Mouse (Mus musculus) midbrain, embryonic 14.5 days (tissue): ENCODE data around the gene Necab3. TPM values are rescaled to one million over a fixed set of nuclear protein-coding genes. Genes with fewer than 3 reads are reported as not detected.

Experiments used
- ATAC-seq: fragments of 200-750 bp; cut with Nextera tagmentation; 2 replicates; pipeline ENCODE4 v1.8.0; 2017; ENCODE audit warnings: moderate number of reproducible peaks, moderate library complexity; ENCODE audit not compliant: low FRiP score, low TSS enrichment
- DNase-seq: peaks from one replicate; pipeline ENCODE4 v3.0.0-alpha.2; 2015
- H3K27ac ChIP-seq: fragments of 300-500 bp; sonication (generic); replicated peaks from 2 replicates; pipeline ENCODE4 v1.5.1; 2014; ENCODE audit warnings: mild to moderate bottlenecking, low read depth, low read length, moderate library complexity
- H3K27me3 ChIP-seq: fragments of 300-500 bp; sonication (generic); 2 replicates; pipeline ENCODE4 v1.6.1; 2014; ENCODE audit warnings: low read length, control low read depth, mixed read lengths; ENCODE audit not compliant: control insufficient read depth, insufficient read depth
- H3K36me3 ChIP-seq: fragments of 300-500 bp; sonication (generic); 2 replicates; pipeline ENCODE4 v1.6.1; 2014; ENCODE audit warnings: low read length, control low read depth; ENCODE audit not compliant: control insufficient read depth, insufficient read depth
- H3K4me1 ChIP-seq: fragments of 300-500 bp; sonication (generic); 2 replicates; pipeline ENCODE4 v1.6.1; 2014; ENCODE audit warnings: mild to moderate bottlenecking, antibody characterized with exemption, low read length, control low read depth; ENCODE audit not compliant: control insufficient read depth, insufficient read depth
- H3K4me2 ChIP-seq: fragments of 300-500 bp; sonication (generic); 2 replicates; pipeline ENCODE4 v1.6.1; 2014; ENCODE audit warnings: mild to moderate bottlenecking, low read length, moderate library complexity
- H3K4me3 ChIP-seq: fragments of 300-500 bp; sonication (generic); replicated peaks from 2 replicates; pipeline ENCODE4 v1.5.1; 2014; ENCODE audit warnings: low read depth, low read length
- H3K9ac ChIP-seq: fragments of 300-500 bp; sonication (generic); replicated peaks from 2 replicates; pipeline ENCODE4 v1.6.1; 2014; ENCODE audit warnings: mild to moderate bottlenecking, low read length, moderate library complexity
- H3K9me3 ChIP-seq: fragments of 300-500 bp; sonication (generic); 2 replicates; pipeline ENCODE4 v1.6.1; 2016; ENCODE audit warnings: low read length, control low read depth, mixed read lengths; ENCODE audit not compliant: control insufficient read depth
- WGBS: fragments of 180-500 bp; shearing (Covaris S2); extraction: QIAGEN DNeasy Blood & Tissue Kit; methylation state at CpG from one replicate; pipeline ENCODE4 v1.1.7; 2014; 5-methylcytosine and 5-hydroxymethylcytosine counted together
- polyA plus RNA-seq: library from polyadenylated mRNA; unstranded; fragments of >200 nt; fragmentation: Nextera tagmentation; extraction: Ambion mirVana; gene quantifications from 2 replicates; pipeline ENCODE4 v1.2.1, GENCODE M21; 2014

Necab3 gene
- polyA plus RNA-seq, 1 experiment from 2014 or later: 15.1 TPM

GRCm38 (mm10) chr2:154580586-154580985, 21.9 kb upstream of the Necab3 start:
- WGBS: 77% methylated on average over 8 of the region's 8 CpGs
- no peak overlapping the region for H3K27ac ChIP-seq
- H3K4me1 ChIP-seq: peaks cover 20% of the 10 kb centered on the region
- no peak for DNase-seq
- no peaks in the 10 kb centered on the region for H3K27me3 ChIP-seq
- no peak overlapping the region for H3K4me2 ChIP-seq
- ATAC-seq: no peak
- no peaks in the 10 kb centered on the region for H3K9me3 ChIP-seq
- no peak overlapping the region for H3K4me3 ChIP-seq
- H3K9ac ChIP-seq: no peak overlapping the region
- H3K36me3 ChIP-seq: no peaks in the 10 kb centered on the region

- no peaks in the 10 kb centered on the region for H3K36me3 ChIP-seq
- H3K4me3 ChIP-seq: no peak overlapping the region
- peaks cover 12% of the 10 kb centered on the region for H3K4me1 ChIP-seq
- WGBS: 38% methylated on average over 6 of the region's 6 CpGs
- peak; percentile 58 for ATAC-seq
- no peak overlapping the region for H3K9ac ChIP-seq
- no peaks in the 10 kb centered on the region for H3K27me3 ChIP-seq
- no peaks in the 10 kb centered on the region for H3K9me3 ChIP-seq
- DNase-seq: no peak
- H3K4me2 ChIP-seq: no peak overlapping the region
- H3K27ac ChIP-seq: peak overlapping the region; percentile 68
Observed at GRCm38 (mm10) chr2:154577744-154578067, 19.0 kb upstream of the Necab3 start.

GRCm38 (mm10) chr2:154576876-154577743, 18.4 kb upstream of the Necab3 start:
- Histone ChIP-seq H3K9ac (no peak overlapping the region; the same call in 1 of the 2 replicates), H3K27ac (peak overlapping the region; percentile 73), H3K9me3 (no peaks in the 10 kb centered on the region), H3K36me3 (no peaks in the 10 kb centered on the region), H3K4me2 (no peak overlapping the region), H3K27me3 (no peaks in the 10 kb centered on the region), H3K4me3 (no peak overlapping the region), H3K4me1 (peaks cover 12% of the 10 kb centered on the region)
- WGBS: 12% methylated on average over 12 of the region's 12 CpGs
- DNase-seq (peak; percentile 71), ATAC-seq (peak; percentile 82)

- 0 out of 2 replicates have a peak overlapping the region, but pooled peaks have one; percentile 5 for H3K27ac ChIP-seq
- H3K4me2 ChIP-seq: no peak overlapping the region
- H3K9me3 ChIP-seq: no peaks in the 10 kb centered on the region
- 33% methylated on average over 7 of the region's 7 CpGs for WGBS
- no peaks in the 10 kb centered on the region for H3K27me3 ChIP-seq
- H3K4me1 ChIP-seq: peaks cover 12% of the 10 kb centered on the region
- no peak for ATAC-seq
- no peak overlapping the region for H3K9ac ChIP-seq
- H3K4me3 ChIP-seq: no peak overlapping the region
- H3K36me3 ChIP-seq: no peaks in the 10 kb centered on the region
- DNase-seq: no peak
Observed at GRCm38 (mm10) chr2:154574271-154574670, 15.6 kb upstream of the Necab3 start.

GRCm38 (mm10) chr2:154572996-154573395, 14.3 kb upstream of the Necab3 start:
- H3K9me3 ChIP-seq: no peaks in the 10 kb centered on the region
- ATAC-seq (no peak), DNase-seq (no peak)
- no peak overlapping the region for H3K9ac ChIP-seq
- WGBS: 74% methylated on average over 3 of the region's 3 CpGs
- no peak overlapping the region for H3K27ac ChIP-seq
- no peak overlapping the region for H3K4me2 ChIP-seq
- no peaks in the 10 kb centered on the region for H3K27me3 ChIP-seq
- no peak overlapping the region for H3K4me3 ChIP-seq
- no peaks in the 10 kb centered on the region for H3K36me3 ChIP-seq
- H3K4me1 ChIP-seq: peaks cover 14% of the 10 kb centered on the region

GRCm38 (mm10) chr2:154571976-154572375, 13.3 kb upstream of the Necab3 start:
- no peaks in the 10 kb centered on the region for H3K27me3 ChIP-seq
- no peaks in the 10 kb centered on the region for H3K9me3 ChIP-seq
- no peak for DNase-seq
- no peak overlapping the region for H3K9ac ChIP-seq
- H3K27ac ChIP-seq: no peak overlapping the region
- H3K4me1 ChIP-seq: peaks cover 6% of the 10 kb centered on the region
- no peak overlapping the region for H3K4me3 ChIP-seq
- ATAC-seq: no peak
- no peaks in the 10 kb centered on the region for H3K36me3 ChIP-seq
- WGBS: 80% methylated on average over 8 of the region's 8 CpGs
- no peak overlapping the region for H3K4me2 ChIP-seq

GRCm38 (mm10) chr2:154571266-154571665, 12.6 kb upstream of the Necab3 start:
- WGBS: 87% methylated on average over 4 of the region's 4 CpGs
- H3K9ac ChIP-seq: no peak overlapping the region
- H3K27ac ChIP-seq: no peak overlapping the region
- no peaks in the 10 kb centered on the region for H3K9me3 ChIP-seq
- no peak overlapping the region for H3K4me2 ChIP-seq
- H3K4me1 ChIP-seq: peaks cover 7% of the 10 kb centered on the region; the same call in 1 of the 2 replicates
- no peak for DNase-seq
- H3K27me3 ChIP-seq: no peaks in the 10 kb centered on the region
- H3K4me3 ChIP-seq: no peak overlapping the region
- ATAC-seq: no peak
- no peaks in the 10 kb centered on the region for H3K36me3 ChIP-seq

GRCm38 (mm10) chr2:154570666-154571065, 12.0 kb upstream of the Necab3 start:
- Histone ChIP-seq H3K27ac (no peak overlapping the region), H3K27me3 (no peaks in the 10 kb centered on the region), H3K9ac (no peak overlapping the region), H3K36me3 (no peaks in the 10 kb centered on the region), H3K4me3 (no peak overlapping the region), H3K9me3 (no peaks in the 10 kb centered on the region), H3K4me1 (peaks cover 7% of the 10 kb centered on the region; the same call in 1 of the 2 replicates), H3K4me2 (peak overlapping the region; percentile 95)
- 74% methylated on average over 4 of the region's 4 CpGs for WGBS
- DNase-seq (no peak), ATAC-seq (no peak)

- ATAC-seq (peak; percentile 97), DNase-seq (peak; percentile 98)
- Histone ChIP-seq H3K9ac (peak within 1 kb of the TSS; percentile 48), H3K4me2 (peak within 1 kb of the TSS; percentile 95), H3K4me1 (peaks cover 7% of the 10 kb centered on the region; the same call in 1 of the 2 replicates), H3K27ac (peak within 1 kb of the TSS; percentile 74), H3K9me3 (no peaks in the 10 kb centered on the region), H3K27me3 (no peaks in the 10 kb centered on the region), H3K36me3 (no peaks in the 10 kb centered on the region), H3K4me3 (peak within 1 kb of the TSS; percentile 64)
- under 1% methylated on average over 39 of the region's 44 CpGs for WGBS
Observed at GRCm38 (mm10) chr2:154569836-154570286, 11.2 kb upstream of the Necab3 start, which contains the start of gene E2f1. Gene E2f1, minus strand, starts transcription at chr2:154569892.
